Mouse (Mus musculus): ENCODE results near the gene Csnk2a2.

GRCm38 (mm10) chr8:95513219-95513618, 23.4 kb upstream of the Csnk2a2 start:
- TF ChIP-seq CTCF (IDR thresholded peaks at IDR 0.05) (no peak), EP300 (IDR thresholded peaks at IDR 0.05) (no peak)

Data from lung, postnatal 0 days (tissue).